Mouse (Mus musculus) spleen, postnatal 14 days (tissue): ENCODE data around the gene Keg1.

ENCODE experiments used
- DNase-seq, 2 experiments: peaks; one replicate each; pipeline ENCODE4 v3.0.0; 2021 to 2022; ENCODE audit warnings: low spot score in 2 of 2

Gene Keg1

GRCm38 (mm10) chr19:12762212-12763130 is 66.9 kb downstream of the Keg1 start:
- peak in 1 of 2 experiments; percentile 22 for DNase-seq

- DNase-seq, result no peak
Measured at GRCm38 (mm10) chr19:12765308-12765707, 69.7 kb downstream of the Keg1 start, which contains the start of gene Cntf. Gene Cntf (minus strand): TSS chr19:12765632.
